Mouse (Mus musculus) heart, embryonic 15.5 days (tissue): ENCODE results near the gene Fxyd6. TPM values are rescaled to one million over a fixed set of nuclear protein-coding genes. Genes with fewer than 3 reads are reported as not detected.

Source experiments
- ATAC-seq: fragments of 200-750 bp; cut with Nextera tagmentation; replicated peaks from 2 replicates; pipeline ENCODE4 v1.8.0; 2017; ENCODE audit warnings: low read depth, moderate TSS enrichment; ENCODE audit not compliant: insufficient number of reproducible peaks, insufficient read depth, low FRiP score
- H3K27ac ChIP-seq: fragments of 300-500 bp; sonication (generic); 2 replicates; pipeline ENCODE4 v1.5.1; 2015; ENCODE audit warnings: mild to moderate bottlenecking, inconsistent platforms
- H3K27me3 ChIP-seq: fragments of 300-500 bp; sonication (generic); 2 replicates; pipeline ENCODE4 v1.6.1; 2015; ENCODE audit warnings: inconsistent platforms
- H3K36me3 ChIP-seq: fragments of 300-500 bp; sonication (generic); 2 replicates; pipeline ENCODE4 v1.6.1; 2015; ENCODE audit warnings: mild to moderate bottlenecking, inconsistent platforms
- H3K4me1 ChIP-seq: fragments of 300-500 bp; sonication (generic); replicated peaks from 2 replicates; pipeline ENCODE4 v1.6.1; 2015; ENCODE audit warnings: inconsistent platforms
- H3K4me2 ChIP-seq: fragments of 300-500 bp; sonication (generic); 2 replicates; pipeline ENCODE4 v1.6.1; 2015; ENCODE audit warnings: inconsistent platforms, mild to moderate bottlenecking, moderate library complexity
- H3K4me3 ChIP-seq: fragments of 300-500 bp; sonication (generic); 2 replicates; pipeline ENCODE4 v1.5.1; 2015; ENCODE audit warnings: mild to moderate bottlenecking, inconsistent platforms
- H3K9ac ChIP-seq: fragments of 300-500 bp; sonication (generic); 2 replicates; pipeline ENCODE4 v1.6.1; 2015; ENCODE audit warnings: mild to moderate bottlenecking, inconsistent platforms
- H3K9me3 ChIP-seq: fragments of 300-500 bp; sonication (generic); replicated peaks from 2 replicates; pipeline ENCODE4 v1.6.1; 2016; ENCODE audit warnings: inconsistent platforms
- WGBS: fragments of 180-500 bp; shearing (Covaris S2); methylation state at CpG from one replicate; pipeline ENCODE4 v1.1.7; 2015; ENCODE audit warnings: mixed read lengths; 5-methylcytosine and 5-hydroxymethylcytosine counted together
- polyA plus RNA-seq: library from polyadenylated mRNA; unstranded; fragments of >200 nt; fragmentation: Nextera tagmentation; extraction: Ambion mirVana; gene quantifications from 2 replicates; pipeline ENCODE4 v1.2.1, GENCODE M21; 2015

Fxyd6 gene
- polyA plus RNA-seq, 1 experiment from 2014 or later = 37.6 TPM

GRCm38 (mm10) chr9:45398336-45398735 is 28.4 kb downstream of the Fxyd6 start:
- Histone ChIP-seq H3K4me1 (no peaks in the 10 kb centered on the region), H3K9ac (no peak overlapping the region), H3K4me3 (no peak overlapping the region), H3K27ac (no peak overlapping the region), H3K4me2 (no peak overlapping the region), H3K36me3 (no peaks in the 10 kb centered on the region), H3K27me3 (peaks cover 33% of the 10 kb centered on the region), H3K9me3 (no peaks in the 10 kb centered on the region)
- ATAC-seq = no peak
- 45% methylated on average over 1 of the region's 1 CpGs for WGBS

GRCm38 (mm10) chr9:45399434-45399833 is 29.4 kb downstream of the Fxyd6 start, which contains the start of gene Fxyd2:
Gene Fxyd2, plus strand, starts transcription at chr9:45399669.
- no peaks in the 10 kb centered on the region for H3K4me1 ChIP-seq
- no peaks in the 10 kb centered on the region for H3K36me3 ChIP-seq
- peaks cover 42% of the 10 kb centered on the region for H3K27me3 ChIP-seq
- no peak for ATAC-seq
- no peaks in the 10 kb centered on the region for H3K9me3 ChIP-seq
- no peak within 1 kb of the TSS for H3K27ac ChIP-seq
- H3K9ac ChIP-seq = no peak within 1 kb of the TSS
- 73% methylated on average over 4 of the region's 4 CpGs for WGBS
- no peak within 1 kb of the TSS for H3K4me2 ChIP-seq
- no peak within 1 kb of the TSS for H3K4me3 ChIP-seq

- ATAC-seq = no peak
- no peaks in the 10 kb centered on the region for H3K4me1 ChIP-seq
- no peak overlapping the region for H3K9ac ChIP-seq
- no peaks in the 10 kb centered on the region for H3K36me3 ChIP-seq
- H3K4me2 ChIP-seq = no peak overlapping the region
- H3K27ac ChIP-seq = no peak overlapping the region
- no peak overlapping the region for H3K4me3 ChIP-seq
- 50% methylated on average over 4 of the region's 4 CpGs for WGBS
- no peaks in the 10 kb centered on the region for H3K9me3 ChIP-seq
- peaks cover 42% of the 10 kb centered on the region for H3K27me3 ChIP-seq
Observed at GRCm38 (mm10) chr9:45401851-45402250, 31.9 kb downstream of the Fxyd6 start.

GRCm38 (mm10) chr9:45402957-45403356 is 33.0 kb downstream of the Fxyd6 start:
- WGBS = 41% methylated on average over 2 of the region's 2 CpGs
- peaks cover 47% of the 10 kb centered on the region for H3K27me3 ChIP-seq
- H3K27ac ChIP-seq = no peak overlapping the region
- no peak overlapping the region for H3K9ac ChIP-seq
- H3K36me3 ChIP-seq = no peaks in the 10 kb centered on the region
- ATAC-seq = no peak
- no peaks in the 10 kb centered on the region for H3K4me1 ChIP-seq
- H3K9me3 ChIP-seq = no peaks in the 10 kb centered on the region
- H3K4me2 ChIP-seq = no peak overlapping the region
- no peak overlapping the region for H3K4me3 ChIP-seq

GRCm38 (mm10) chr9:45405694-45406093 is 35.7 kb downstream of the Fxyd6 start:
- no peak overlapping the region for H3K27ac ChIP-seq
- peaks cover 56% of the 10 kb centered on the region for H3K27me3 ChIP-seq
- no peak overlapping the region for H3K4me2 ChIP-seq
- no peaks in the 10 kb centered on the region for H3K36me3 ChIP-seq
- ATAC-seq = no peak
- H3K9me3 ChIP-seq = no peaks in the 10 kb centered on the region
- no peaks in the 10 kb centered on the region for H3K4me1 ChIP-seq
- WGBS = 48% methylated on average over 5 of the region's 5 CpGs
- H3K9ac ChIP-seq = no peak overlapping the region
- no peak overlapping the region for H3K4me3 ChIP-seq

- Histone ChIP-seq H3K4me1 (peaks cover under 1% of the 10 kb centered on the region; the same call in 1 of the 2 replicates), H3K9me3 (no peaks in the 10 kb centered on the region), H3K4me2 (no peak overlapping the region), H3K36me3 (no peaks in the 10 kb centered on the region), H3K27me3 (peaks cover 44% of the 10 kb centered on the region), H3K27ac (no peak overlapping the region), H3K9ac (no peak overlapping the region), H3K4me3 (no peak overlapping the region)
- WGBS = 84% methylated on average over 3 of the region's 3 CpGs
- no peak for ATAC-seq
Observed at GRCm38 (mm10) chr9:45406808-45407207, 36.8 kb downstream of the Fxyd6 start.

GRCm38 (mm10) chr9:45407706-45408675 is 38.0 kb downstream of the Fxyd6 start:
- H3K4me3 ChIP-seq = peak overlapping the region; percentile 36
- H3K27ac ChIP-seq = no peak overlapping the region
- H3K9ac ChIP-seq = no peak overlapping the region
- no peaks in the 10 kb centered on the region for H3K36me3 ChIP-seq
- WGBS = 35% methylated on average over 33 of the region's 33 CpGs
- peaks cover 33% of the 10 kb centered on the region for H3K27me3 ChIP-seq
- peaks cover 5% of the 10 kb centered on the region for H3K4me1 ChIP-seq
- peak overlapping the region; percentile 61 for H3K4me2 ChIP-seq
- no peaks in the 10 kb centered on the region for H3K9me3 ChIP-seq
- ATAC-seq = peak; percentile 38; the same call in 1 of the 2 replicates

- Histone ChIP-seq H3K4me2 (no peak overlapping the region), H3K4me1 (peaks cover 5% of the 10 kb centered on the region), H3K27ac (no peak overlapping the region), H3K9me3 (no peaks in the 10 kb centered on the region), H3K9ac (no peak overlapping the region), H3K36me3 (no peaks in the 10 kb centered on the region), H3K27me3 (peaks cover 20% of the 10 kb centered on the region), H3K4me3 (no peak overlapping the region)
- ATAC-seq = no peak
- 64% methylated on average over 5 of the region's 5 CpGs for WGBS
Observed at GRCm38 (mm10) chr9:45410193-45410592, 40.2 kb downstream of the Fxyd6 start.

GRCm38 (mm10) chr9:45410614-45411013 is 40.6 kb downstream of the Fxyd6 start:
- H3K4me1 ChIP-seq = peaks cover 5% of the 10 kb centered on the region
- no peaks in the 10 kb centered on the region for H3K36me3 ChIP-seq
- peaks cover 20% of the 10 kb centered on the region for H3K27me3 ChIP-seq
- ATAC-seq = no peak
- H3K9me3 ChIP-seq = no peaks in the 10 kb centered on the region
- 88% methylated on average over 2 of the region's 2 CpGs for WGBS
- no peak overlapping the region for H3K4me2 ChIP-seq
- no peak overlapping the region for H3K9ac ChIP-seq
- no peak overlapping the region for H3K4me3 ChIP-seq
- H3K27ac ChIP-seq = no peak overlapping the region

GRCm38 (mm10) chr9:45411111-45411510 is 41.1 kb downstream of the Fxyd6 start:
- WGBS = 70% methylated on average over 3 of the region's 3 CpGs

GRCm38 (mm10) chr9:45411803-45412202 is 41.8 kb downstream of the Fxyd6 start:
- Histone ChIP-seq H3K4me2 (peak overlapping the region; percentile 29), H3K9me3 (no peaks in the 10 kb centered on the region), H3K4me3 (no peak overlapping the region), H3K27ac (no peak overlapping the region), H3K27me3 (peaks cover 20% of the 10 kb centered on the region), H3K4me1 (peaks cover 5% of the 10 kb centered on the region), H3K36me3 (no peaks in the 10 kb centered on the region), H3K9ac (no peak overlapping the region)
- ATAC-seq = no peak
- WGBS = 18% methylated on average over 7 of the region's 7 CpGs

More at GRCm38 (mm10) chr9:45411111-45411510, 41.1 kb downstream of the Fxyd6 start:
- no peak overlapping the region for H3K9ac ChIP-seq
- H3K27me3 ChIP-seq = peaks cover 20% of the 10 kb centered on the region
- no peak for ATAC-seq
- peaks cover 5% of the 10 kb centered on the region for H3K4me1 ChIP-seq
- no peaks in the 10 kb centered on the region for H3K9me3 ChIP-seq
- H3K4me2 ChIP-seq = no peak overlapping the region
- H3K36me3 ChIP-seq = no peaks in the 10 kb centered on the region
- no peak overlapping the region for H3K27ac ChIP-seq
- no peak overlapping the region for H3K4me3 ChIP-seq
